Mouse (Mus musculus): Measurements from ENCODE around the gene Rccd1.
"Not testable (repeated sequence)": the region's sequence is repeated elsewhere in the genome, so short reads cannot be mapped to it uniquely, and the experiment has no call there.

The Rccd1 gene

DNA sequence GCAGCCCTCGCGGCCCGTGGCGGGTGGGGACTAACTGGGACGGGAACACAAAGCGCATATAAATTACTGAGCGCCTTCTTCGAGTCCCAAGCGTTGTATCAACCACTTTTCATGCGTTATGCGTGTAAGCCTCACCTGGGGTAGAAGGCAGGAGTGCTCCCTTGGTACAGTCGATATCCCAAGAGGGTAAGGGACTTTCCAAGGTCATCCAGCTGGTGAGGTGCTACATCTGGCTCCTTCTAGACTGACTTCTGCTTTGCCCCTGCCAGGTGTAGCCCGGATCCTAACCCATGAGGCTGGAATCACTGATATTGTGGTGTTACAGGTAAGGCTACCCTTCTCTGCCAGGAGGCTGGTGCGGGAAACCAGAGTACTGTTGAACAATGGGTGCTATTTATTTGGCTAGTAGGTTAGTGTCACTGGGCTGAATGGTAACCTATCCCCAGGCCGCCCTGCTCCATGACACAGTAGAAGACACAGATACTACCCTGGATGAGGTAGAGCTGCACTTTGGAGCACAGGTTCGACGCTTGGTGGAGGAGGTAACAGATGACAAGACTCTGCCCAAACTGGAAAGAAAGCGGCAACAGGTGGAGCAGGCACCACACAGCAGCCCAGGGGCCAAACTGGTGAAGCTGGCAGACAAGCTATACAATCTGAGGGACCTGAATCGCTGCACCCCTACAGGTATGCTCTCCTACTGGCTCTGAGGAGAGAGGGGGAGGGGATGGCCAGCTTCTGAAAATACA lies 19.2 kb upstream of the Rccd1 start:
- DNase-seq: no peak

DNA sequence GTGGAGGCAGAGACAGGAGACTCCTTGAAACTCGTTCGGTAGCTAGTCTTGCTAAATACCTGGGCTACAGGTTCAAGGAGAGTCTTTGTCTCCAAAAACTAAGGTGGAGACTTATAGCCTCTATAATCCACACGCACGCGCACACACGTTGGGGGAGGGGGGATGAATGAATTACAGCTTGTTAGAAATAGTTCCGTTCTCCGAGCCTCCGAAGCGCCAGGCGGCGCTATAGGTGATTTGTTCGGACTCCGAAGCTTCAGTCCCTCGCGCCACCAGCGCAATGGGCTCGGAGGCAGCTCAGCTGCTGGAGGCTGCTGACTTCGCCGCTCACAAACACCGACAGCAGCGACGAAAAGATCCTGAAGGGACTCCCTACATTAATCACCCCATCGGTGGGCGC lies 18.6 kb upstream of the Rccd1 start, which contains the start of gene Hddc3:
Gene Hddc3, plus strand, starts transcription at position 247 of the 400 bp plus-strand sequence.
- DNase-seq: peak; percentile 98

GRCm38 (mm10) chr7:80341793-80342192 lies 17.5 kb upstream of the Rccd1 start:
- DNase-seq: no peak

DNA sequence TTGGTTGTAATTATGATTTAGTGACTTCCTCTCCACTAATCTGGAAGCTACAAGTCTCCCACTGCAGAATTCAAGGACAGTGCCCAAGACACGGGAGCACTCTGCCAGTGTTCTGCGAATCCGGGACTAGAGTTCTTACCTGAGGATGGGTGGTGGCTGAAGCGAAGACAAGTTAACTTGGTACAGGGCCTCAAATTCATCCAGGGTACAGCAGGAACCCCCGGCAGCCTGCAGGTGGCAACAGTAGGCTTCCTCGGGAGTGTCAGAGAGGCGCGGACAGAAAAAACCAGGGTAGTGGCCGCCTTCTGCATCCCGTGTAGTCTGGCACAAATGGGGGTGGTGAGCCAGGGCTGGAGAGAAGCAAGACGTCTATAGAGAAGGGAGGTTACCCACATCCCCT lies 16.5 kb upstream of the Rccd1 start, which contains the start of gene Unc45a:
Gene Unc45a, minus strand, starts transcription at position 213 of the 400 bp plus-strand sequence.
- DNase-seq: peak; percentile 77 to 80

- peak; percentile 96 for DNase-seq
These were observed 15.8 kb upstream of the Rccd1 start for GRCm38 (mm10) chr7:80339793-80340628.

DNA sequence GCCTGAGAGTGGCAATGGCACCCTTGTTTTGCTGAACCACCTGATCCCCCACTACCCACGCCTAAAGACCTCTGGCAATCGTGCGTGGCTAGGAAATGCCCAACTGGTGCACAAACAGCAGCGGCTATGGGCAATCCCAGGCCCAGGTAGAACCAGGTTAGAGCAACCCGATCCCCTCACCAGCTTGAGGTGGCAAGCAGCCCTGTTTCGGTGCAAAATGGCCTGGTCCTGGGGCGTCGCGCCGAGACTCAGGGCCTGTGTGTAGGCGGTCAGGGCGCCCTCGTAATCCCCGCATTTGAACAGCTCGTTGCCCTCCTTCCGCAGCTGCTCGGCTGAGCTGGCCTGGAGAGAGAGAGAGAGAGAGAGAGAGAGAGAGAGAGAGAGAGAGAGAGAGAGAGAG lies 15.1 kb upstream of the Rccd1 start:
- DNase-seq: peak; percentile 25 to 32

- no peak for DNase-seq
These were observed 12.7 kb upstream of the Rccd1 start for GRCm38 (mm10) chr7:80336932-80337331.

DNA sequence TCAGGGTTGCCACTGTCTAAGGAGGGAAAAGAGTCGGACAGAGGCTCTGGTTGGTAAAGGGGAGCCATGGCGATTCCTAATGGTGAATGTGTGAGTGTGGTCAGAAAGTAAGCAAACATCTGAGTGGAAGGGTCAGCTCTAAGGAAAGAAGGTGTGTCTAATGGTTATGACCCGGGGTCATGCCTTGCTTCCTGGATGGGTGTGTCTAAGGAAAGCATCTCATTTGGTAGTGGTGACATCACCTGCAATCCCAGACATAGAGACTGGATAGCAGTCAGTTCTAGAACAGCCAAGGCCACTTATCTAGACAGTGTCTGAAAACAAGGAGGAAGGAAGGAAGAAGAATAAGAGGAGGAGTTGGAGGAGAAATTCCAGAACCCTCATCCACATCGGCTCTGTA lies 10.6 kb upstream of the Rccd1 start:
- no peak for DNase-seq

DNA sequence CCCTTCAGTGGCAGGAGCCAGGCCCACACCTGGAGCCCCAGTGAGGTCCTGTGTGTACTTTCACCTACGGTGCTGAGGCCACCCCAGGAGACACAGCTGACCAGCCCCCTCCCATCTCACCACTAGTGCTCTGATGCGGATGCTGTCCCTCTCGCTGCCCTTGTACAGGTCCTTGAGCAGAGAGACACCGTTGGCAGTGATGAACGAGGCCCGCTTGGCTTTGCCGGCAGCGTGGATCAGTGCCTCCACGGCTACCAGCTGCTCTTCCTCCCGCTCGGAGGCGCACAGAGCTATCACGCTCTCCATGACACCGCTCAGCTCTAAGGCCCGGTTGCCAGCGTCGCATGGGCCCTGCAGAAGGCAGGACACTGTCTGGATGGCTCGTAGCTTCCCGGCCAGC lies 7.2 kb upstream of the Rccd1 start:
- no peak for DNase-seq

DNA sequence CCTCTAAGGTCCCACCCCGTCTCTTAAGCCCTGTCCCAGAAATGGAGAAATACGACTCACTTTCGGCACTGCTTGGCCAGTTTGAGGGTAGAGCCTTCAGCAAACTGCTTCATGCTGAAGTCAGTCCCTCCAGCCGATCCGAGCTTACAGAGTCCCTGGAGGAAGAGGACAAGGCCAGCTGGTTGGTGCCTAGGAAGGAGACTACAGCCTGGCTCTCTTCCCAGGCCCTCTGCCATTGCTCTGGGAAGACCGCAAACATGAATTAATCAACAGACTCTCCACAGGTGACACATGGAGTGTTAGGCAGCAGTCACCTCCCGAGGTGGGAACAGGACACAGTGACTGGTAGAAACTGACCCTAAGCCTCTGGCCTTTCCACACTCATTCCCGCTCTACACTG lies 6.0 kb upstream of the Rccd1 start:
- DNase-seq: no peak

DNA sequence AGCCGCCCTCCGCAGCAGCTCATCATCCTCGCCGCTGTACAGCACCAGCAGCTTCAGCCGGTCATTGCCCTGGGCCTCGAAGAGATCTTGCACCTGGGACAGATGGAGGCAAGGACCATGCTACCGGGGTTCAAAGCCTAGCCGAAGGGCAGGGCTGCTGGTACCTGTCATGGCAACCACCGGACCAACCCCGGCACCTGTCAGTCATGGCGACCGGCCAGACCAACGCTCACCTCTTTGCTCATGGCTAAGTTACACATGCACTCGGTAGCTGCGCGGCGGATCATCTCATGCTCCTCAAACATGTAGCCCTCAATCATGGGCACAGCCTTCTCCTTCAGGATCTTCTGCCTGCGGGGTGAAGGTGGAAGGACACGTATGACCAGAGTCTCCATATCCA lies 1.8 kb upstream of the Rccd1 start:
- no peak for DNase-seq

DNA sequence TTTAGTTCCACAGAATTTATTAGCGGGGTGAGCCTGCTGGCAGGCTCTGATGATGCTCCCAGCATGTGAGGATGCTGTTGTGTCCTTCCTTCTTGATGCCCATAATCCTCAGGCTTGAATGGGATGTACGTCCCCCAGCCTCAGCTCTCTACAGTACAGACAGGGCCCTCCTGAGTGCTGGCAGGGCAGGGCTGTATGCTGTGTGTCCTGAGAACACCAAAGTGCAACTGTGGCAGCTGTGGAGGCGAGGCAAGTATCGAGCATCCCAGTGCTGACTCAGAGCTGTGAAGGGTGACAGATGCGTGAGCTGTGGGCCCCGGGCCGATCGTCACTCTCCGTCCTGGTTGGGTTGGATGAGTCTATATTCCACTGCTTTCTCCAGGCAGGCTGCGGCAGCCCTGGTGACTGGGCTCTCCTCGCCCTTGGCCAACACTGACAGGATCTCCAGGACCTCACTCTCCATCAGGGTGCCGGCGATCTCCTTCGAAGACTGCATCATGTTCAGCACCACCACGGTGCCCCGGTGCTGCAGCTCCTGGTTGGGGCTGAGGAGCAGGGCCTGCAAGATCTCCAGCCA lies 1.1 kb upstream of the Rccd1 start:
- no peak for DNase-seq

DNA sequence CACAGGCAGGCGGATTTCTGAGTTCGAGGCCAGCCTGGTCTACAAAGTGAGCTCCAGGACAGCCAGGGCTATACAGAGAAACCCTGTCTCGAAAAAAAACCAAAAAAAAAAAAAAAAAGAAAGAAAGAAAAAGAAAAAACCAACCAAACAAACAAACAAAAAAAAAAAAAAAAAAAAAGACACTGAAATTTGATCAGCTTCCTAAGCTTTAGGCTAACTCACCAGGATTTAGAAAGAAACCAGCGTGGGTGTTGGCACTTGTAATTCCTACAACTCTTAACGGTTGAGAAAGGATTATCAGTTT lies 514 bp upstream of the Rccd1 start:
- DNase-seq: not testable (repeated sequence)

DNA sequence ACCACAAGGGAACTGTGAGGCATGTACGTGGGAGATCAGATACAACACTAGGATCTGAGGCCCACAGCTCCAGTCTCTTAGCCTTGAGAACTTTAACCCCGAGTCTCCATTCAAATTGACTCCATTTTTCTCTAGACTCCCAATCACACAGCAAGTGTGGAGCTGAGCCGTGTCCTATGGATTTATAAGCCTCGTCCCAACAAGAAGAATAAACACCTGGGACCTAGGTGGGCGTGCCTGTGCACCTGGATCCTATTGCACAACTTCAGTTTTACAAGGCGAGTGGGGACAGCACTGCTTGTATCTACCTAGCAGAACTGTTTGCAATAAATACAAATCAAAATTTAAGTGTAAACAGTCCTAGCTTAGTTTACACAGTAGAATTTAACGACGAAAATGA lies 918 bp downstream of the Rccd1 start:
- no peak for DNase-seq

DNA sequence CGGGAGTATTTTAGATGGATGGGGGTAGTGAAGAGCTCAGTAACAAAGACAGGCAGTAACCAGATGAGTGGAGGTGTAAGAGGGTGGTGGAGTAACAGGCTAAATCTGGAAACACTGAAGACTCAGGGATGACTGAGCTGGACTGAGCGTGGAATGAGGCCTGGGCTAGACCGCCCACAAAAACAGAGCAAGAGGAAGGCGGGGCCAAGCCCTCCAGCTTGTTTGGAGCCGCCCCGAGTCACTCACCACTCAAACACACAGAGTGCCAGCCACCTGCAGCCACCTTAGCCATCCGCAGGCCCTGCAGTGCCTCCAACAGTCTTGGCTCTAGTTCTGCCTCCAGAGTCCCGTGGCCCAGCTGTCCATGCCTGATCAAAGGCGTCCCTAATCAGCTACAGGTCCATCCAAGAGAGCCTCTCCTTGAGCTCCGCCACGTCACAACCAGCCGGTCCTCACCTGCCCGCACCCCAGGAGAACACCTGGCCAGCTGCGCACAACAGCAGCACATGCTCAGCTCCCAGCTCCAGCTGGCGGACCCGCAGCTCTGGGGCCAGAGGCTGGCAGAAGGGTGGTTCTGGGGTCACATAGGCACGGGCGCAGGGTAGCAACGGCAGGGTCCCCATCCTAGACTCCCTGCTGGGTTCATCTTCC lies 4.3 kb downstream of the Rccd1 start:
- no peak for DNase-seq

DNA sequence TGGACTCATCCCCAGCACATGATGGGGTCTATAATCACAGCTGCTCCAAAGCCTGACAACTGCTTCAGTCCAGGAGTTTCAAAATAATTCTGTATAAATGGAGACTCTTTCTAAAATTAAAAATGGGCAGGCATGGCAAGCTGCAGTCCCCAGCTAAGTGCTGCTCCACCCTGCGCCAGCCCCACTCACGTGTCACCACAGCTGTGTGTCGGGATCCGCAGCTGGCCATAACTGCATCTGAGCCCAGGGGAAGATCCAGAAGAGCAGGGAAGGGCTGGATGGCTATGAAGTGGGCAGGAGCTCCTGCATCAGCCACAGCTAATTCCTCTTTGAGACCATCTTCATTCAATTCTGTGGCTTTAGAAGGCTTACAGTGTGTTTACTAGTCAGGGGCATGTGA lies 5.6 kb downstream of the Rccd1 start:
- no peak for DNase-seq

DNA sequence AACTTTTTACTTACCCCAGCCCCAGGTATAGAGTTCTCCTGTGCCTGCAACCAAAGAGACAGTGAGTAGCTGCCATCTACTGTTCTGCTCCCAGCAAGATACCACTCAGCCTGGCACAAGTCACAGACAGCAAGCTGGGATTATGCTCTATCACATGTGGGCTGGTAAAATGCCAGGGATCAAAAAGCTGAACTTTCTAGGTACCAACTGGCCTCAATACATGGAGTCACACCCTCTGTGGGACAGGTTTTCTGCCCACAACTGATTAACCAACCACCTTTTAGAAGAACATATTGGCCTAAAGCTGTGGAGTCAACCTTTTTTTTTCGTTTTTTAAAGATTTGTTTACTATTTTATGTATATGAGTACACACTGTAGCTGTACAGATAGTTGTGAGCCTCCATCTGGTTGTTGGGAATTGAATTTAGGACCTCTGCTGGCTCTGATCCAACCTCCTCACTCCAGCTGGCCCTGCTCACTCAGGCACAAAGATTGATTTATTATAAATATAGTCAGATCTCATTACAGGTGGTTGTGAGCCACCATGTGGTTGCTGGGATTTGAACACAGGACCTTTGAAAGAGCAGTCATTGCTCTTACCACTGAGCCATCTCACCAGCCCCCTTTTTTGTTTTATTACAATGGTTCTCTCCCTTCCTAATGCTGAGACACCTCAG lies 6.7 kb downstream of the Rccd1 start:
- DNase-seq: no peak

DNA sequence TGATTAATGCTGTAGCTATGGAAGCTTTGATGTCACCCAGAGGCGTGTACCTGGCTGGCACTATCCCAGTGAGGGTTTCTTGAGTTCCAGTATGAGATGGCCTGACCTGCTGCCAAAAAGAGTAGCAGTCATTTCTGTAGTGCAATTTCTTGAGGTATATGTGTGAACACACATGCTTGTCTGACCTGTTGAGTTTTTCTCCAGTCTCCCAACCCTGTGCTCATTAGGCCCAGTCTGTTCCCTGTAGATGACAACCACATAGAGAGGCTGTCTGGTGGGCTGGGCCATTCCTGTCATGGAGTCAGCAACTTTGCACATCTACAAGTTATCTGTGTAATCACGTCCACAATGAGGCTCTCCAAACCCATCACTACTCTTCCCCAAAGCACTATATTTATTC lies 8.5 kb downstream of the Rccd1 start:
- DNase-seq: no peak

GRCm38 (mm10) chr7:80310771-80311170 lies 13.5 kb downstream of the Rccd1 start:
- DNase-seq: no peak

DNA sequence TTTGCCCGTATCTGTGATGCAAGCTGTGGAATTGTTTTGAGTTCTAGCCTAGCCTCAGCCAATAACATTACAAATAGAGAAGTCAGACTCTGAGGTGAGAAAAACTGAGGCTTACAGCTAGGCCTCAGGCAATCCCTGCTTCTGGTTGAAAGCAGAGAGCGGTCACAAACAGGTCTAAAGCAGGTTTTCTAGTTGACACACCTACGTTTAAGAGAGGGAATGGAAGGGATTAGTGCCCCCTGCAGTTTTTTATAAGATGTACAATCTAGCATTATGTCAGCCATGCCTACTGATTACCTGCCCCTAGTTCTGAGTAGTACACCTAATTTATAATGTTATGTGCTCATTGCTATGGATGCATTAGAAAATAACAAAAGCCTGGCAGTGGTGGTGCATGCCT lies 16.5 kb downstream of the Rccd1 start:
- no peak for DNase-seq

DNA sequence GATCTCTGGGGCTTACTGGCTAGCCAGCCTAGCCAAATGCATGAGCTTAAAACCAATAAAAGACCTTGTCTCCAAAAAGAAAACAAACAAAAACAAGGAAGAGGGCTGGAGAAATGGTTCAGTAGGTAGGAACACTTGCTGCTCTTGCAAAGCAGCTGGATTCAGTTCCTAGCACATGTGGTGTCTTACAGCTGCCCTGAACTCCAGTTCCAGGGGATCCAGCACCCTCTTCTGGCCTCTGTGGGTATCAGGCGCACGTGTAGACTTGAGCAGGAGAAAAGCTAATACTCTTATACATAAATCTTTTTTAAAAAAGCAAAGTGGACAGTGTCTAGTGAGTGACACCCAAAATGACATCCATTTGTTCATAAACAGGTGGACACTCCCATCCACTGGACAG lies 22.7 kb downstream of the Rccd1 start:
- no peak for DNase-seq

DNA sequence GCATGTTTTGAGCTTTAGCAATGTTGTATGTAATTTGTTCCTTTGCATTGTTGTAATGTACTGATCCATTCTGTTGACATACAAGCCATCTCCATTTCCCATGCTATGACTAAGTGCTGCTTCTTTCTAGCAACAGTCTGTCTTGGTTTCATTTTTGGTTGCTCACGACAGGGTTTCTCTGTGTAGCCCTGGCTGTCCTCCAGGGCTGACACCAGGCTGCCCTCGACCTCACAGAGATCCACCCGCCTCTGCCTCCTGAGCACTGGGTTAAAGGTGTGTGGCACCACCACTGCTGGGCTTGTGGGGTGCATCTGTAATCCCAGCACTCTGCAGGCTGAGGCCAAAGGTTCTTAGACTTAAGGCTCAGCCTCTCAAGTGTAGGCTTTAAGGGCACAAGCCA lies 24.7 kb downstream of the Rccd1 start:
- DNase-seq: no peak

GRCm38 (mm10) chr7:80298754-80299153 lies 25.5 kb downstream of the Rccd1 start:
- no peak for DNase-seq
